Mouse (Mus musculus) neural tube, embryonic 10.5 days (tissue): ENCODE measurements around the gene Smim23.

Experiments used
- DNase-seq: peaks from one replicate; pipeline ENCODE4 v3.0.0-alpha.2; 2017; ENCODE audit warnings: low spot score; ENCODE audit errors: extremely low spot score

Smim23 gene

DNA sequence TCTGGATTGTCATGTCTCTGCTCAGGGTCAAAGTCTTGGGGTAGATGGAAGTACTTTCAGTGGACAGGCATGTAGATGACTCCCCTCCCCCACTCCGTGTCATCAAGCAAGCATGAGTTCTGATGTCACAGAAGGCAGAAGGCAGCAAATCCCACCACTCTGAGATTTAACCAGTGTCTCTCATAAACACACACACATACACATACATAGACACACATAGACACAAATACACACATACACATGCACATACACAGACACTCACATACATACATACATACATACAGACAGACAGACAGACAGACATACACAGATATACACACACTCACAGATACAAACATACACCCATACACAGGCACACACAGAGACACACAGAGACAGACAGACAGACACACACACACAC, at the start of gene Smim23:
Gene Smim23, minus strand, starts transcription at position 101 of the 400 bp plus-strand sequence.
- DNase-seq = no peak

DNA sequence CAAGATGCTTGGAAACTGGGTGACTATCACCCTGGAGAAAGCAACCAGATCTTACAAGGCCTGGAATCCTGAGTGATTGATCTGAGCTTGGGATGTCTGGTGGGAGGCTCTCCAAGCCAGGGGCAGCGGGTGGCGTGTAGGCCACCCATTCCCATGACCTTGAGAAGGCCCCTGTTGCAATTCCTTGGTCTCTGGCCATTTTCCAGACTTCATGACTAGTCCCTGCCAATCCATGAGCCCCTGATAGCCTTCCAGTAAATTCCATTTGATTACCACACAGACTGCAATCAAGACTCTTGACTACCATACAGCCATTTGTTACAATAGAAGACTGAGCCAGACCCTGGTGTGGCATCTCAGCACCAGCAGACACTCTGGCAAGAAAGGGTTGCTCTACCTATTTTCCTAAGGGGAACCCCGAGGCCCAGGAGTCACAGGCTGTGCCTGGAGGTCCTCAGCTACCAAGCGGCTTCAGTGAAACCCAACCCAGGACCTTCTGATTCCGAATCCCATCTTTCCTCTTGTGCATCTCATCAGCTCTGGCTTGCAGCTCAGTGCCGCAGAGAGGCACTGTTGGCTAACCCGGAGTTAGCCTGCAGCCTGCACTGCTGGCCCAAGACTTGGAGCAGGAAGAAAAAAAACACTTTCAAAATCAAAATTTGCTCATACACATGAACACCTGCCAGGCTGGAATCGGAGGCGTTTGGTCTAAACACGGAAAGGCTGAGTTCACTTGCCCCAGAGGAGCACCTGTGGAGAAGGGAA, 44.4 kb upstream of the Smim23 start:
- no peak for DNase-seq

DNA sequence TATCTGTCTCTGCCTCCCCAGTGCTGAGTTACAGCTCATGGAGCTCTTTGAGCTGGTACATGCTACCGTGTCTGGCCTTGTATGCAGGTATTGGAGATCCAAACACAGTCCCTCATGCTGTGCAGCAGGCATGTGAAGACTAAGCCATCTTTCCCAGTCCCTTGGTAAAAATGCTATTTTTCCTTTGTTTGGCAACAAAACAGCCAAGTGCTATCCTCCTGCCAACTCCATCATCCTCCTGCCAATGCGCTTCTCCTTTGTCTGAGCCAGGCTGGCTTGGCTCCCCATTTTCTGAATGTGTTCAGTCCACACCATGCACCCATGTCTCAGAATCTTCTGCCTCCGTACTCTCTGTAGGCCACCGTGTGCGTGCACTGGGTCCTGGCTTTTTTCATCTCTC, 40.2 kb upstream of the Smim23 start:
- DNase-seq = no peak

DNA sequence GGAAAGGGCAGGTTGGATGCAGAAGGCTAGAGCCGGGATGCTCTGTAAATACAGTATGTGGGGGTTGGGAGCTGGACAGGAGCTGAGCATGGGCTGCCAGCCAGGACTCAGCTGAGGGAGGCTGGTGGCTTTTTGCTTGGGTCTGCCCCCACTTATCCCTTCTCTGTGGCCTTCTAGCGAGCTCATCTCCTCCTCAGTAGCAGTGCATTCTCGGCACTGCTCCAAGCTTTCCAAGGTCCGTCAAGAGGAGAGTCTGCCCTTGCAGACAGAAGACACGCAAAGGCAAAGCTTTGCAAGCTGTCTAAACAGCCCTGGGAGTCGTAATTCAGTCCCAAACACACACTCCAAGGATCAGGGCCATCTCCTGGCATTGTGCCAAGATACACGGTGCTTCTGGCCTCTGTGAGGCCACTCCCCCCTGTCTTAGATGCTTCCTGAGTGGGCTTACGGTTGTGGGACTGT, 33.0 kb upstream of the Smim23 start:
- no peak for DNase-seq

DNA sequence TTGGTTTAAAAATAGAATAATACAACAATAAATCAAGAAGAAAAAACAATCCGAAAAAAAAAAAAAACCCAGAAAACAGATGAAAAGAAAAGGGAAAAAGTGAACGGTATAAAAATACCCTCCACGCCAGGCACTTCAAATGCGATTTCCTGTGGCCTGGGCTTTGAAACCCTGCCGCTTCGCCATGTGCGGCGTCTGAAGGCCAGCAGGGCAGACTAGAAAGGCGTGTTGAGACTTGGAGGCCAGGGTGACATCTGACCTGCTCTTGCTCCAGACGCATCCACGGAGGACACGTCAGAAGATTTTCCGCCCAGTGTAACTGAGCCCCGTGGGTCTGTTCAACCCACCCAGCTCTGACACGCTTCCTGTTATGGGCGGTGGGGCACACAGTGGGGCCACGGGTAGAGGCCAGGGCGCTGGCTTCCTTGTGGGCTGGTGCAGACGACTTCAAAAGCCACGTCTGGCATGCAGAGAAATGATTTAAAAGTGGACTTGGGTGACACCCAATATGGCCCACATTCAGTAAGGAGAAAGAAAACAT, 22.3 kb upstream of the Smim23 start:
- no peak for DNase-seq

DNA sequence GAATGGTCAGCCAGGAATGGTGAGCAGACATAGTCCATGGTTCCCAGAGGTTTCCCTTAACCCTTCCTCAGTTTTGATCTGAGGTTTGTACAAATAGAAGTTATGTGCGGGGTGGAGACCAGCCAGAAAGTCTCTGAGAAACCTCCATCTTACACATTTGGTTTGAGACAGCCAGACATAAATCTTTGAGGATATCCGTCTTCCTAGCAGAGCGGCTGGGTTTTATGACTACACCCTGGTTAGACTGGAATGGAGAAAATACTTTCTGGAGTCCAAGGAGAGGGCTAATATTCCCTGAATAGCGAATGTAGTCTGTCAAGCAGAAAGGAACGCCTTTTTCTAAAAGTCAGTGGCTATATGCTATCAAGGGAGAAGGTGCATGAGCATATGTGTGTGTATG, 16.8 kb upstream of the Smim23 start:
- DNase-seq = no peak

DNA sequence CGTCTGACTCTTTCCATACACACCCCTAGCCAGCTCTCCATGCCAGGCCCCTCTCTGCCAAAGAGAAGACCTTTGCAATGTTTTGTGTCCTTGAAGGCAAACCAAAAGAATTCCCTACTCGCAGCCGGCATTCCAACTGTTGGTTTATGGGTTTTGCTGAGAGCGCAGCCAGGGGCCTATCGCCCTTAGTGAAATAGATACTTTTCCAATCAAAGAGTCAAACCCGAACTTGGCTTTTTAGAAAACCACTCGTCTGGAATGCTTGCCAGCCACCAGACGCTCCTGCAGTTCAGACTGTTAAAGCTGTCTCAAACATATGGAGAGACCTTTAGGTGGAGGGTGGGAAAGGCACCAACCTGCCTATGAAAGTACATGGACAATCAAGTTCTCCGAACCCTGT, 15.9 kb upstream of the Smim23 start:
- DNase-seq = no peak

DNA sequence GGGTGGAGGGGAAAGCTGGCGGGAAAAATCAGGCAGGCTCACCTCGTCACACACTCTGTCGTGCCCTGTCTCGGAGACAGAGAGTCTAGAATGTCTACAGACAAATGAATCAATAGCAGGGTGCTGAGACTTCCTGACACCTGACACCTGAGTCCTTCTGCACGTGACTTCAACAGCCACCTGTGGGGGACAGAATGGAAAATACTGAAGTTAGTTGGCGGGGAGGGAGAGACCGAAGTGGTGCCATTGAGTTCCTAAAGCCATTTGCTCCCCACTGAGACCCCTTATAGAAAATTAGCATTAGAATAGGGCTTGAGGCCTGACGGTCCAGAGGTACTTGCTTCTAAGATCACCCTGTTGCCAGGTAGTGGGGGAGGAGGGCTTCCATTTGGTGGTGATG, 10.6 kb upstream of the Smim23 start:
- DNase-seq = no peak

DNA sequence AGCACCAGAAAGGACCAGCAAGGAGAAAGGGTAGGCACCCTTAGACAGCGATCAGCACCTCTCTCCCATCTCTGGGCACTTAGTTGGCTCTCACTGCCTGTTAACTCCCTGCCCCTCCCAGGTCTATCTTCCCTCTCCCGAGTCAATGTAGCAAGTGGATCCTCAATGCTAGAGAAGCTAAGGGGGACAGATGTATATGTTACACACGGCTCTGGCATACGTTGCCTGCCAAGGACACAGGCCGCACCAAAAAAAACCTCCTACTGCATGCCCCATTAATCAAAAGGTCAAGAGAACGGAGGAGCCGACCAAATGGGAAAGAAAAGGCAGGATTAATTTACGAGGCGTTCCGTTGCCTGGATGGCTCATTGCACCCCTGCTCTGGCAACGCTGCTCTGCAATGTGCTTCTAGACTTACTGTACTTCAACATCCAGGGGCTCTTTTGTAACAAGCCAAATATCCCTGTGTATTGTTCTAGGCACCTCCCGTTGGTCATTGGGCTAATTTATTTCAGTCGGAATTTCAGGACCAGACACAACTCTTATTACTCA, 10.0 kb upstream of the Smim23 start:
- DNase-seq = no peak

DNA sequence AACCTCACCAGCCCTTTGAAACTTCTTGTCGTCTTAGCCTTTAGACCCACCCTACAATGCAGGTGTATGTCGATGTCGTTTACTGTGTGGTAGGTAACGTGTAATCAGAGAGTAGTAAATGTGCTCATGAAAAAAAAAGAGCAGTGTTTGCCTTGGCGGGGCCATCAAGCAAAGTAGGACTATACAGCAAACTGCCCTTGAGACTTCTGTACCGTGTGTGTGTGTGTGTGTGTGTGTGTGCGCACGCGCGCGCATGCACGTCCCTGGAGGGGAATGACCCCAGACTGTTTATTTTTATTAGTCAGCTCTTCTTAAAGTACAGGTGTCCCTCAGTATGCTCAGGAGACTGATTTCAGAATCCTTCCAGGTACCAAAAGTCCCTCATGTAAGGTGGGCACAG, 6.8 kb downstream of the Smim23 start:
- no peak for DNase-seq

DNA sequence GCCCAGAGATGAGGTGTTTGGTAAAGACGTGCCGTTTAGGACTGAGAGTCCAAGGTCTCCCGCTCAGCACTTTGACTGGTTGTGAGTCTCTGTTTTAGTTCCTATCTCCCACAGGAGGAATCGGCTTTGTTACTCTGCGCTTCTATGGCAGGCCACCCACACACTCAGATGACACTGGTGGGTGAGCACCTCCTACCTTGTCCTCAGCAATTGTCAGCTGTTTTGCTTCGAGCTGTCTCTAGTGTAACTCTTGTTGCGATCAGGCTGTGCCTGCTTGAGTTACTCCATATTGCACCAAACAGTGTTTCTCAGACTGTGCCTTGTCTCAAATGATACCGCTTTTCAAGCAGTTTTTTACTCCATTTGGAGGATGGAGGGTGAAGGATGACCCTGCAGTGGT, 10.1 kb downstream of the Smim23 start:
- no peak for DNase-seq

DNA sequence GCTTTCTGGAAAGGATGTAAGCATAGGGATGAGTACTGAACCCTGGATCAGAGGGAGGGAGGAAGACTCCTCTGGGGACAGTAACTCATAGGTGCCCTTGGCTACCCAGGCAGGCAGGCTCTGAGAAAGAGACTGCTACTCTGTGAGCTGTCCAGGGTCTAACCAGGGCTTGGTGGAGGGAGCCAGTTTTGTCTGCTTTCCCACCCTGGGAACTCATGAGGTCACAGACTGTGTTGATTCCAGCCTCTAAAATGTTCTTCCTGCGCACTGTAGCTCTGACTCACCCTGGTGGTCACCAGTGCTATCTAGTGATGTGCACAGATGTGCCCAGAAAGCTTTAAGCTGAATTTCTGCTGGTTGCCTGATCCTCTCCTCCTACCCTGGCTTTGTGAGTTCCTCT, 15.3 kb downstream of the Smim23 start:
- no peak for DNase-seq

DNA sequence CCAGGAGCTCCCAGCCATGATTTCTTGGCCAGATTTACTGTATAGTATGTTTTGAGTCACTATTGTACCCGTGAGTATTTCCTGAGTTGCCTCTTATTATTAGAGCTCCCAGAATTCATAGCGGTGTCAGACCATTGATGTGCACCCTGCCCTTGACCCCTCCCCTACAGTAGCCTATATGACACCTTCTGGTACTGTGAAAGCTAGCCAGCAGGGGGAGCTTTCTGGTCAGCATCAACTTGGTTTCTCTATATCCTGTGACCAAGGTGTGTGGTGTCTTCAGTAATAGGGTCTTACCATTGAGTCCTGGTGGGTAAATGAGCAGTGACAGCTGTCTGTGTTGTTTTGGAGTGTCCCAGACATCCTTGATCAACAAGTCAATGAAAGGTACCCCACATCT, 18.4 kb downstream of the Smim23 start:
- DNase-seq = peak; percentile 48

DNA sequence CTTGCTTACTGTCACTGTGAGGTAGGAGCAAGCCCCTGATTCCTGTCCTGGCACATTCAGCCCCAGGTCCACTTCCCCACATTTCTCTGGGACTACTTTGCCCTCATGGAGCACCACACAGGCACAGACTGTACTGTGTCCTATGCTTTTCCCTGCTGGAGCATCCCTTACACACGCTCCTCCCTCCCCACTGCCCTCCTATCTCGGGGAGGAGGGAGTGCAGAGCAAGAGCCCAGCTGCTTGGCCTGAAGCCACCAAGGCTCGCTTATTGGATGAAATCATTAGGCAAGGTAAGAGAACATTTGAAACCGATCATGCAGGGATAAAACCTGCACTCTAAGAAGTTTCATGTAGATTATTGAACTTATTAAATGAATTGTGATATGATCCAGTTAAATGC, 20.7 kb downstream of the Smim23 start:
- no peak for DNase-seq

DNA sequence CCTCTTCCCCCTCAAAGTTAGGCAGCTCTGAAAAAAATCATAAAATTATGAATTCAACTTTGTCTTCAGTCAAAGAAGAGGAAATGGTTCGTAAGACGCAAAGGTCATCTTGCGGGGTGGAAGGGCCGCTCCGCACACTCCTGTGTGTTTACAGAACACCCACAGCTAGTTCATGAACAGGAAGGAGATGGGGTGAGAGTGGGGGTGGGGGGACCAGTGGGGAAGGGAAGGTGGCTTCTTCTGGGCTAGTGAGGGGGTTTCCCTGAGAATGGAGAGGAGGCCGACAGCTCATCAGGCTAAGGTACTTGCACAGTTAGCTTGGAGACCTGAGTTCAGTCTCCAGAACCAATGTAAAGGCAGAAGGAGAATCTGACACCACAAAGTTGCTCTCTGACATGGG, 22.7 kb downstream of the Smim23 start:
- DNase-seq = no peak

DNA sequence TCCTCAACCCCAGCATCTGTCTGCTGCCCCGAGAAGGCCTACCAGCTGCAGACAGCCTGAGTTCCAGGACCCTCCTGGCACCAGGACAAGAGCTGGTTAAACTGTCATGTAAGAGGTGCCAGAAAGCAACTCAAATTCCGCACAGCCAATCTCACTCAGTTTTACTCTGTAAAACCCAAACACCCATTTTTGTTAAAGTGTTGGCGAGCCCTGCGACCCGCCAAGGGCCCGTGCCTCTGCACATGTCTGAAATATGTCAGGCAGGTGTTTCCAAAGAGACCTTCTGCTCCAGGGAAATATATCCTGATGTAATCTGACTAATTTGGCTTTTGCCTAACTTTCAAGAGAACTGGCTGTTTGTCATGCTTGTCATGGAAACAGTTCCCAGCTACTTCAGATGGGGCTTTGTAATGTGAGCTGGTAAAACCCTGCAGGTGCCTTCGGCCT, 23.5 kb downstream of the Smim23 start:
- DNase-seq = peak; percentile 25

DNA sequence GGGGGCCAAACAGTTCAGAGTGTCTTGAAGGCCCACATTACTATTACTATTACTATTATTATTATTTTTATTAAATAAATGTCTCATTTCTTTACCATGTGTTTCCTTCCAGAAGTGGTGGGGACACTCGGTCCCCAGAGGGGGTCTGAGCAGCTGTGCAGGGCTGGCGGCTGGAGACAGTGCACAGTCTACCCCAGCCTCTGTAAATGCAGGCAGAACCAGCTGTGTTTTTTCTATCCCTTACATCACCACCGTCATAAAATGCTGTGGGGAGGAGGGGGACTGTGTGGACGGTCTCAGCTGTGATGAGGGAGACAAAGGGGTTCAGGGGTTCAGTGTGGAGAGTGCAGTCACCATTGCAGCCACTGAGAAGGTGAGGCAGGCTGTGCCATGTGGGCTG, 26.0 kb downstream of the Smim23 start:
- DNase-seq = no peak

DNA sequence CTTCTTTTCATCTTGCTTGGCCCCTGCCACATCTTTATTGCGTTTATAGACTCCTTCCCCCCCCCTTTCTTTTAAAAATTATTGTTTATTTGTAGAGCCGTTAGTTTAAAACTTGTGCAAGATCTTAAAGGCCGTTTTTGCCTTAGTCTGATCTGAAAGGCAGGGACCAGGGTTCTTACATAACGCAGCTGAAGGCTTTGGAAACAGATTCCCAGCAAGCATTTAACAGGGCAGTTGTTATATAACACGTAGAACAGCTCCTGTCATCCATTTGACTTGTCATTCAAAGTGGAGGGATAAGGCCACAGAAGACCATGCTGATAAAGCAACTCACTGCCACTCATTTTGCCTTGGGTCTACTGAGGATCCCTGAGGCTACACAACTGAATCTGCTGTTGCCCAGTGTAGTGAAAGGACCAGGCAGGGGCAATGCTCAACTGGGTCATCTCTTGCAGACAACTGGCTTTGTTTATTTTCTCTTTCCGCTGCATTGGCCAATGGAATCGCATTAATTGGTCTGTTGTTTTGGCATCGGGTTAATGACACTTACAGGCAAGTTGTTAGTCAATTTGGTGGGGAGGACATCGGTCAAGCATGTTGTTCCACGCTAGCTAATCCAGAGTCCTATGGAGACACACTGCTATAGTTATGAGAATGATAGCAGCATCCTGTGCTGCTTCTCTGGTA, 29.5 kb downstream of the Smim23 start:
- DNase-seq = no peak

DNA sequence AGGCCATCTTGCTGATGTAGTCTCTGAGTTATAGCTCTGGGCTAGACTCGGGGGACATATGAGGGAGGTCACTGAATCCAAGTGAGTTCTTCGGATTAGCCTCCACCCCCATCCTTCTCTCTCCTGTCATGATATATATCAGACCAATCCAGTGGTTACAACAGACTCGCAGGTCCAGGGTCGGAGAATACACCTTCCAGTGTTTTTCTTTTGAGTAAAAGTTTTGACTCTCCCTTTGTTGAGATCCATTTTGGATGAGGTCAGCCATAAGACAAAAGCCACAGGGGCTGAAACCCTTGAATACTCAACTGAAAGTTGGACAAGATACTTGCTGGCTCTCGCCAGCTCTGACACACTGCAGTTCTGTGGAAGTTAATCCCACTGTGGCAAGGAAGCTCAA, 38.2 kb downstream of the Smim23 start:
- no peak for DNase-seq

DNA sequence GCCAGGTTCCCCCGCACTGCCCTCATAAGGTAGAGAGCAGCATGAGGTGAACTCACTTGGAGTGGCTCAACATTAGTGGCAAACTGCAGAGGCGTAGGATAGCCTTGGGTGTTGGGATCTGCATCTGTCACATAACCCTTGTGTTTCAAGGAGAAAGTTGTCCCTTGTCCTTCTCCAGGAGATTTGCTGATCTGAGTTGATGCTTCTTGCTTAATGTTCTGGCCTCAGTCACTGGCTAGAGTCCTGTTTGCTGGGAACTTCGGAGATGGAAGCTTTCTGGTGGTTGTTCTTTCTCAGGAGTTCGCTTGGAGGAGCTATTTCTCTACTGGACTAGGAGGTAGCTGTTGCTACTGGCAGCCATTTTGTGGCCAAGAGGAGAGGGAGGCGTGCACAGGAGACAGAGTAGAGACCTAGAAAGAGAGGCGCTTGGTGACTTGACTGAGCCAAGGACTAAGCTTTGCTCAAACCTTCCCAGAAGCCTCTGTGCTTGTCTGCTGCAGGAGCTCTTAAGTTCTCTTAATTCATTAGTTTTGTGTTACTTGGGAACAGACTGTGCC, 38.7 kb downstream of the Smim23 start:
- DNase-seq = no peak

DNA sequence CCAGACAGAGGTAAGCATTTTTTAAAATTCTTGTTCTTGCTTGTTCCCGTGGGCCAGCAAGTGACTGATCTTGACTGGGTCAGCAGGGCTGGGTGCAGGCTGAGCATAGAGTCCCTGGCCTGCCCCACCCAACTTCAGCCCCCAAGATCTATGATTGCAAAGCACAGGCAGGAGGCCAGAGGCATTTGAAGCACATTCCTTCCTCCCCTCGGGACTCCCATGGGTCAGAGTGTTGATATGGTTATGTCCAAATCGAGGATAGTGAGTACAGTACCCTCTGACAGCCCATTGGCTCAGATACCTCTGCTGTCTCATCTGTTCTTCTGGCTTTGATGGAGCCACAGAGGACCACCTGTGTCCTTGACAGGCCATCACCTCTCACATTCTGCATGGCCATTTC, 41.7 kb downstream of the Smim23 start:
- no peak for DNase-seq
